Mouse (Mus musculus): ENCODE measurements at regions not wholly inside any gene's neighbourhood (a gene's known extent, or its start where the extent isn't known, plus 50 kb on each side); places are given as distances from the start of the nearest gene placed in this dataset.

DNA sequence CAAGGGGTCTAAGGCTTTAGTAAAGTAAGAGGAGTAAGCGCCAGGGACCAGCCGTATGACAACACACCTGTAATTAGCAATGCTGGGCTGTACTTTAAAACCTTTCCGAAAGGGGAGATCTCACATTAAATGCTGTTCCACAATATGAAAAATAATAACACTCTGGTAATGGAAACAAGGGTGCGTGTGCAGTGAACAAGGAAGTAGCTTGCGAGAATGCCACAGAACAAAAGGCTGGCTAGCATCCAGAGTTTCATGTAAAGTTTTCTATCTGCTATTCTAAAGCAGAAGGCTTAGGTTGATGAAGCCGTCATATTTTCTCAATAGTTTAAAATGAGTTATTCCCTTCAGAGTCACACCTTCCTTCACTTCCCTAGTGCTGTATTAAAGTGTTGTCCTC is 83.6 kb downstream of the Car2 start:
- Histone ChIP-seq H3K36me3 (ENCODE audit: control insufficient read depth, insufficient read depth, low read length) (no peaks in the 10 kb centered on the region), H3K27ac (replicated peaks; ENCODE audit: low read depth, low read length) (no peak overlapping the region), H3K27me3 (ENCODE audit: control insufficient read depth, insufficient read depth, low read length) (no peaks in the 10 kb centered on the region), H3K9ac (ENCODE audit: low read length) (no peak overlapping the region), H3K4me1 (ENCODE audit: control insufficient read depth, insufficient read depth, low read length) (no peaks in the 10 kb centered on the region), H3K9me3 (ENCODE audit: control insufficient read depth, low read length) (no peaks in the 10 kb centered on the region), H3K4me2 (ENCODE audit: low read depth, severe bottlenecking) (no peak overlapping the region), H3K4me3 (ENCODE audit: low read depth, low read length) (no peak overlapping the region)
- WGBS: 87% methylated on average over 6 of the region's 6 CpGs
- ATAC-seq (ENCODE audit: insufficient number of reproducible peaks, low FRiP score, low TSS enrichment, low read depth) (no peak), DNase-seq (ENCODE audit: low spot score) (no peak)

GRCm38 (mm10) chr3:14971647-14972046 is 85.6 kb downstream of the Car2 start:
- H3K4me1 ChIP-seq (ENCODE audit: control insufficient read depth, insufficient read depth, low read length): no peaks in the 10 kb centered on the region
- H3K27me3 ChIP-seq (ENCODE audit: control insufficient read depth, insufficient read depth, low read length): no peaks in the 10 kb centered on the region
- no peaks in the 10 kb centered on the region for H3K9me3 ChIP-seq (ENCODE audit: control insufficient read depth, low read length)
- H3K27ac ChIP-seq (replicated peaks; ENCODE audit: low read depth, low read length): no peak overlapping the region
- H3K9ac ChIP-seq (ENCODE audit: low read length): no peak overlapping the region
- H3K36me3 ChIP-seq (ENCODE audit: control insufficient read depth, insufficient read depth, low read length): no peaks in the 10 kb centered on the region
- DNase-seq (ENCODE audit: low spot score) (no peak), ATAC-seq (ENCODE audit: insufficient number of reproducible peaks, low FRiP score, low TSS enrichment, low read depth) (no peak)
- no peak overlapping the region for H3K4me3 ChIP-seq (ENCODE audit: low read depth, low read length)
- H3K4me2 ChIP-seq (ENCODE audit: low read depth, severe bottlenecking): no peak overlapping the region
- 83% methylated on average over 2 of the region's 2 CpGs for WGBS

GRCm38 (mm10) chr3:14974758-14975157 is 88.7 kb downstream of the Car2 start:
- ATAC-seq (ENCODE audit: insufficient number of reproducible peaks, low FRiP score, low TSS enrichment, low read depth) (no peak), DNase-seq (ENCODE audit: low spot score) (no peak)
- WGBS: 92% methylated on average over 2 of the region's 2 CpGs
- Histone ChIP-seq H3K27me3 (ENCODE audit: control insufficient read depth, insufficient read depth, low read length) (no peaks in the 10 kb centered on the region), H3K9me3 (ENCODE audit: control insufficient read depth, low read length) (no peaks in the 10 kb centered on the region), H3K4me2 (ENCODE audit: low read depth, severe bottlenecking) (no peak overlapping the region), H3K9ac (ENCODE audit: low read length) (no peak overlapping the region), H3K36me3 (ENCODE audit: control insufficient read depth, insufficient read depth, low read length) (no peaks in the 10 kb centered on the region), H3K4me1 (ENCODE audit: control insufficient read depth, insufficient read depth, low read length) (no peaks in the 10 kb centered on the region), H3K4me3 (ENCODE audit: low read depth, low read length) (no peak overlapping the region), H3K27ac (replicated peaks; ENCODE audit: low read depth, low read length) (no peak overlapping the region)

GRCm38 (mm10) chr3:14975203-14975602 is 89.1 kb downstream of the Car2 start:
- H3K4me2 ChIP-seq (ENCODE audit: low read depth, severe bottlenecking): no peak overlapping the region

GRCm38 (mm10) chr3:14979116-14979613 is 93.1 kb downstream of the Car2 start:
- no peak overlapping the region for H3K27ac ChIP-seq (replicated peaks; ENCODE audit: low read depth, low read length)
- H3K9ac ChIP-seq (ENCODE audit: low read length): no peak overlapping the region
- WGBS: 92% methylated on average over 5 of the region's 5 CpGs
- no peaks in the 10 kb centered on the region for H3K4me1 ChIP-seq (ENCODE audit: control insufficient read depth, insufficient read depth, low read length)
- H3K27me3 ChIP-seq (ENCODE audit: control insufficient read depth, insufficient read depth, low read length): no peaks in the 10 kb centered on the region
- ATAC-seq (ENCODE audit: insufficient number of reproducible peaks, low FRiP score, low TSS enrichment, low read depth) (no peak), DNase-seq (ENCODE audit: low spot score) (no peak)
- no peak overlapping the region for H3K4me3 ChIP-seq (ENCODE audit: low read depth, low read length)
- H3K36me3 ChIP-seq (ENCODE audit: control insufficient read depth, insufficient read depth, low read length): no peaks in the 10 kb centered on the region
- H3K4me2 ChIP-seq (ENCODE audit: low read depth, severe bottlenecking): no peak overlapping the region
- H3K9me3 ChIP-seq (ENCODE audit: control insufficient read depth, low read length): no peaks in the 10 kb centered on the region

More at GRCm38 (mm10) chr3:14975203-14975602, 89.1 kb downstream of the Car2 start:
- Histone ChIP-seq H3K27ac (replicated peaks; ENCODE audit: low read depth, low read length) (no peak overlapping the region), H3K9me3 (ENCODE audit: control insufficient read depth, low read length) (no peaks in the 10 kb centered on the region), H3K27me3 (ENCODE audit: control insufficient read depth, insufficient read depth, low read length) (no peaks in the 10 kb centered on the region), H3K4me3 (ENCODE audit: low read depth, low read length) (no peak overlapping the region), H3K9ac (ENCODE audit: low read length) (no peak overlapping the region), H3K4me1 (ENCODE audit: control insufficient read depth, insufficient read depth, low read length) (no peaks in the 10 kb centered on the region), H3K36me3 (ENCODE audit: control insufficient read depth, insufficient read depth, low read length) (no peaks in the 10 kb centered on the region)
- 90% methylated on average over 2 of the region's 2 CpGs for WGBS
- no peak for ATAC-seq (ENCODE audit: insufficient number of reproducible peaks, low FRiP score, low TSS enrichment, low read depth)
- no peak for DNase-seq (ENCODE audit: low spot score)

DNA sequence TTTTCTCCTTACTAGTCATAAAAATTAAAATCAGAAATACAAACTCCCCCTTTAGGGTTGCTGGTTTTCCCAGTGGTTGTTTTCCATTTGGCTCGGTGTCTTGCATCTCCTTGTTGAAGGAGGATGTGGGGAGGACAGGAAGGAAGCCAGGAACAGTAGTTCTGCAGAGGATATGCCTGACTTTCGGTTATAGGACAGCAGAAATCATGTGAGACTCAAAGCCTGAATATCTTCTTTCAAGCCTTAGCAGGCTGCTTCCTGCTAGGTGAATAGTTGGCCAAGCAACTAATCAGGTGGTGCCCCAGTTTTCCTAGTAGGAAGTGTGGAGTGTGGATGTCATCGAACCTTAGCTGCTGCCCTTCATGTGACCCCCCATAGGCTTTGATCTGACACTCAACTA is 103.6 kb downstream of the Car2 start:
- DNase-seq (ENCODE audit: low spot score): no peak
- no peak overlapping the region for H3K4me2 ChIP-seq (ENCODE audit: low read depth, severe bottlenecking)
- no peak overlapping the region for H3K27ac ChIP-seq (replicated peaks; ENCODE audit: low read depth, low read length)
- no peak overlapping the region for H3K4me3 ChIP-seq (ENCODE audit: low read depth, low read length)
- H3K27me3 ChIP-seq (ENCODE audit: control insufficient read depth, insufficient read depth, low read length): no peaks in the 10 kb centered on the region
- H3K9me3 ChIP-seq (ENCODE audit: control insufficient read depth, low read length): no peaks in the 10 kb centered on the region
- no peak for ATAC-seq (ENCODE audit: insufficient number of reproducible peaks, low FRiP score, low TSS enrichment, low read depth)
- H3K4me1 ChIP-seq (ENCODE audit: control insufficient read depth, insufficient read depth, low read length): no peaks in the 10 kb centered on the region
- no peaks in the 10 kb centered on the region for H3K36me3 ChIP-seq (ENCODE audit: control insufficient read depth, insufficient read depth, low read length)
- WGBS: 66% methylated on average over 3 of the region's 3 CpGs
- no peak overlapping the region for H3K9ac ChIP-seq (ENCODE audit: low read length)

GRCm38 (mm10) chr3:14993936-14994335 is 107.9 kb downstream of the Car2 start:
- Histone ChIP-seq H3K9me3 (ENCODE audit: control insufficient read depth, low read length) (no peaks in the 10 kb centered on the region), H3K36me3 (ENCODE audit: control insufficient read depth, insufficient read depth, low read length) (no peaks in the 10 kb centered on the region), H3K4me3 (ENCODE audit: low read depth, low read length) (no peak overlapping the region), H3K4me1 (ENCODE audit: control insufficient read depth, insufficient read depth, low read length) (no peaks in the 10 kb centered on the region), H3K9ac (ENCODE audit: low read length) (no peak overlapping the region), H3K27ac (replicated peaks; ENCODE audit: low read depth, low read length) (no peak overlapping the region), H3K27me3 (ENCODE audit: control insufficient read depth, insufficient read depth, low read length) (no peaks in the 10 kb centered on the region), H3K4me2 (ENCODE audit: low read depth, severe bottlenecking) (no peak overlapping the region)
- ATAC-seq (ENCODE audit: insufficient number of reproducible peaks, low FRiP score, low TSS enrichment, low read depth): no peak
- no peak for DNase-seq (ENCODE audit: low spot score)
- 78% methylated on average over 2 of the region's 2 CpGs for WGBS

DNA sequence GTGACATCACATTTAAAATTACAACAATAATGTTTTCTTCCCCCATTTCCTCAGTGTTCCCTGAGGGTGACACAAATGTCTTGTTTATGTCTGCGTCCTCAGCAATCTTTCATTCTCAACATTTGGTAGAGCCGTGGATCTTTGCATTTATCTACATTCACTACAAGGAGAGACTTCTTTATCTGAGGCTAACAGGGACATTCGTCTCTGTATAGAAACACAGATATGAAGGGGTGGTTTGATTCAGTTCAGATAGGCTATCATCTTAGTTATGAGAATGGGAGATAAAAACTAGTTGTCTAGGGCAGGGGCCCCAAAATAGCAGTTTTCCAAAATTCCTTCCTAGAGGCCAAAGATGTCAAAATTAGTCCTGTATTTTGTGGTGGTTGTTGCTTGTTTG is 111.2 kb downstream of the Car2 start:
- ATAC-seq (ENCODE audit: insufficient number of reproducible peaks, low FRiP score, low TSS enrichment, low read depth) (no peak), DNase-seq (ENCODE audit: low spot score) (no peak)
- no peak overlapping the region for H3K4me2 ChIP-seq (ENCODE audit: low read depth, severe bottlenecking)
- H3K4me3 ChIP-seq (ENCODE audit: low read depth, low read length): no peak overlapping the region
- no peak overlapping the region for H3K27ac ChIP-seq (replicated peaks; ENCODE audit: low read depth, low read length)
- no peaks in the 10 kb centered on the region for H3K9me3 ChIP-seq (ENCODE audit: control insufficient read depth, low read length)
- H3K27me3 ChIP-seq (ENCODE audit: control insufficient read depth, insufficient read depth, low read length): no peaks in the 10 kb centered on the region
- H3K4me1 ChIP-seq (ENCODE audit: control insufficient read depth, insufficient read depth, low read length): no peaks in the 10 kb centered on the region
- no peaks in the 10 kb centered on the region for H3K36me3 ChIP-seq (ENCODE audit: control insufficient read depth, insufficient read depth, low read length)
- H3K9ac ChIP-seq (ENCODE audit: low read length): no peak overlapping the region
- 86% methylated on average over 3 of the region's 3 CpGs for WGBS

DNA sequence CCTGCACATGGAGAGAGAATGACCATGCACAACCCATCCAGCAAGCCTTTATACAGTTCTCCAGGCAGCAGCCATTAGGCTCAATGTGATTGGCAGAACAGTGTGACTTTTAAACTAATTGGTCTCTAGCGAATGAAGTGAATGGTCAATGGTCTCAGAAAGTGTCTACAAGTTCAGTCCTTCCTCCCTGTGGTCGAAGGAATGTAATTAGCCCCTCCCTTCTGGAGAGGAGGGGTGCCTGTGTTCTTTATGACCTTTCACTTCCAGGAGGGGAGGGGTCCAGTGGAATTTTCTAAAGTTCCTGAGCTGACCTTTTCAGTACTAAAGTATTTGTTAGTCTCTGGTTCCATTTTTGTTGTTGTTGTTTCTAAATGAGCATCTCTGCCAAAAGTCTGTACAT is 112.4 kb downstream of the Car2 start:
- H3K36me3 ChIP-seq (ENCODE audit: control insufficient read depth, insufficient read depth, low read length): no peaks in the 10 kb centered on the region
- no peaks in the 10 kb centered on the region for H3K27me3 ChIP-seq (ENCODE audit: control insufficient read depth, insufficient read depth, low read length)
- ATAC-seq (ENCODE audit: insufficient number of reproducible peaks, low FRiP score, low TSS enrichment, low read depth) (no peak), DNase-seq (ENCODE audit: low spot score) (no peak)
- H3K9me3 ChIP-seq (ENCODE audit: control insufficient read depth, low read length): no peaks in the 10 kb centered on the region
- H3K4me3 ChIP-seq (ENCODE audit: low read depth, low read length): no peak overlapping the region
- H3K4me2 ChIP-seq (ENCODE audit: low read depth, severe bottlenecking): no peak overlapping the region
- no peak overlapping the region for H3K27ac ChIP-seq (replicated peaks; ENCODE audit: low read depth, low read length)
- H3K9ac ChIP-seq (ENCODE audit: low read length): no peak overlapping the region
- H3K4me1 ChIP-seq (ENCODE audit: control insufficient read depth, insufficient read depth, low read length): no peaks in the 10 kb centered on the region
- WGBS: 27% methylated on average over 2 of the region's 2 CpGs

All from limb, embryonic 11.5 days (tissue).